Mouse (Mus musculus) adrenal gland, adult (tissue): ENCODE measurements around the gene Odf3l1.
A peak's percentile ranks its signal among the peaks of the same experiment; 100 is the strongest.
"Not testable (repeated sequence)": the region's sequence is repeated elsewhere in the genome, so short reads cannot be mapped to it uniquely, and the experiment has no call there.

Source experiments
- DNase-seq, 2 experiments: peaks; one replicate each; pipeline ENCODE4 v3.0.0; 2022 to 2023; ENCODE audit warnings: low spot score in 1 of 2; ENCODE audit not compliant: inconsistent age in 2 of 2

Gene Odf3l1

DNA sequence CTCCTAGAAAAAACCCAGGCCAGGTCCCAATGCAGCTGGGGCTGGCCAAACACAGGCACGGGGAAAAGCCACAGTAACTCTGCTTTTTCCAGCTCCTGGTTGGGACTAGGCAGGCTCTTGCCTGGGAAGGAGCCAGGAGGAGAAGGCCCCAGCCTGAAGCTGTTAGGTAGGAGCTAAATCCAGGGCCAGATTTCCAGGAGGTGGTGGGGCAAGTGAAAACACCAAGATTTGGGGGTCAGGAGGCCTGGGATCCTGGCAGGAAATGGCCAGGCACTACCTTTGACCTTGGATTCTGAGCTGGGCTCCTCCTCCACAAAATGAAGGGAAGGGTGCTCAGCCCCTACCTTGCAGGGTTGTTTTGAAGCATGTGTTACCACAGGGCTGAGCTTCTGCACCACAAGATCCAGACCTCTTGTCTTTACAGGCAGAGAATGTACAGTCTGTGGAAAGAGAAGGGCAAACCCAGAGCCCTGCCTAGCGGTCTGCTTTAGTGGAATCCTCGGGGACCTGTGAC, at the start of gene Odf3l1:
Odf3l1 (minus strand) TSS at position 464 of the 514 bp plus-strand sequence.
- peak in 1 of 2 experiments; percentile 53 for DNase-seq

DNA sequence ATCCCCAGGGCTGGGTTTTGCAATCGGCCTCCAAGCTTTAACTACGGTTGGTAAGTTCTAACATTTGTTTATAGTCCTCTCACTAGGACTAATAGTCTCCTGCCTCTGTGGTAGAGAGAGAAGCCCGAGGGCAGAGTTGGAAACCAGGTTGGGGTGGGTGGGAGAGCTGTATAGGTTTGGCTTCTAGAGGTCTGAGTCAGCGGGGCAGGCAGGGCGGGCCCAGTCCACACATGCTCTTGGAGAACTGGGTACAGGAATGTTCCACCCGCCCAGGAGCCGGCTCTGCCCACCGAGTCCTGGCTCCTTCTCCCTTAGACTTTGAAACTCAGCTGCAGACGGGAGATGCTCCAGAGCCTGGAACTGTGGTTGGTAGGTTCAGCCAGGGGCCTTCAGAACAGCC, 49.5 kb upstream of the Odf3l1 start:
- DNase-seq, result no peak

DNA sequence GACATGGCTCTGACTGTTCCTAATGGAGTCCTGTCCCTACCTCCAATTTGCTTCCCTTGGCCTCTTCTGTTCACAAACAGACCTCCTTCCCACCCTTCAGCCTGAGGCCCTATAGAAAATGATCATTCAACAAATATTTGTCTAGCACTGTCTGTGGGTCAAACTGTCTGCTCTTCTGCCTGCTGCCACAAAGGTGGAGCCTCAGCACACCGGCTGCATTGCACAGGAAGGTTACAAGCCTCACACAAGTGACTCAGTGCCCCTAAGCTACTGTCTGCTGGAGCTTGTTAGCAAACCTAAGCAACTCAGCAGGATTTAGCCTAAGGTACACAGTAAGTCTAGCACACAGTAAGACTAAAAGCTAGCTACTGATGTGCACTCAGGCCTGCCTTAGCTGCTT, 46.5 kb upstream of the Odf3l1 start:
- no peak for DNase-seq

DNA sequence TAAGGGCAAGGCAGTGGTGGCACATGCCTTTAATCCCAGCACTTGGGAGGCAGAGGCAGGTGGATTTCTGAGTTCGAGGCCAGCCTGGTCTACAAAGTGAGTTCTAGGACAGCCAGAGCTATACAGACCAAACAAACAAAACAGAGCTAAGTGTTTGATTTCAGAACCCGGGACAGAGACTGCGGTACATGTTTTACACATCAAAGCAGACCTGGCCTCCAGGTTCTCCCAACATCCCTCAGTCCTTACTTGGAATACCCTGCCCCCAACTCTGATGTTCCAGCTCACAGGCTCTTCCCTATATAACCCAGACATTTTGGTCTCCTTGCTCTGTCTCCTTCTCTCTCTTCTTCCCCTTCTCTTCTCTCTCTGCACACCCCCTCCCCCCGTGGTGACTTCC, 45.5 kb upstream of the Odf3l1 start:
- DNase-seq, result not testable (repeated sequence)

DNA sequence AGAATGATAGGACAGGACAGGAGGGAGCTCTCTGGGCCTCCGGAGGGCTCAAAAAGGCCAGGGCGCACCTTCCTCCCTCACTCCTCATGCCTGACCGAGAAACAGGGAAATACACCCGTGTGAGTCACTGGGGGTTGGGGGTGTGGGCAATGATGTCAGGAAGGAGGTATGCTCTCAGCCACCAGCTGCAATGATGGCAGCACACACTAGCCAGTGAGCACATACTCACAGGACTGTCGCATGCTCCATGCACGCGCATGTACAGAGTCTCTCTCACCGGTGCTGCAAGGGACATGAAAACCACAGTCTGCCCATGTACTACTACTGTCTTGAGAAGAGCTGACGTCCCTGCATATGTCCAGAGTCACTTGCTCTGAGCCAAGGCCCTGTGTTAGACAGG, 43.1 kb upstream of the Odf3l1 start:
- DNase-seq, result peak in 1 of 2 experiments; percentile 55

DNA sequence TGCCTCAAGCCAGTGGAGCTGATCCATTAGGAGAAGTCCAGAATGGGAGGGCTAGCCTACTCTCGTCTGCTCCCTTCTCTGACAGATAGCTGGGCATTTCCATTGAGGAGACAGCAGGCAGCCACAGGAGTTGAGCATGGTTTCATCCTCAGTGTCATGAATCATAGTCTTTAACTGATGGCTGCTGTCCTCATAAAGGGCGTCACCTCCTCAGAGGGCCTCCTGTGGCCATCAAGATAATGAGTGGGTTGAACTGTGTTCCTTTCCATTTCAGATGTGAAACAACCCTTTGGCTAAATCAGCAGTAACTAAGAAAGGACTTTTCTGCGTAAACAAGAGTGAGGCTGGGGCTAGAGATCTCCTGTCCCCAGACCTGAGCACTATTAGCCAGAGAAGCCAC, 39.2 kb upstream of the Odf3l1 start:
- DNase-seq, result no peak

DNA sequence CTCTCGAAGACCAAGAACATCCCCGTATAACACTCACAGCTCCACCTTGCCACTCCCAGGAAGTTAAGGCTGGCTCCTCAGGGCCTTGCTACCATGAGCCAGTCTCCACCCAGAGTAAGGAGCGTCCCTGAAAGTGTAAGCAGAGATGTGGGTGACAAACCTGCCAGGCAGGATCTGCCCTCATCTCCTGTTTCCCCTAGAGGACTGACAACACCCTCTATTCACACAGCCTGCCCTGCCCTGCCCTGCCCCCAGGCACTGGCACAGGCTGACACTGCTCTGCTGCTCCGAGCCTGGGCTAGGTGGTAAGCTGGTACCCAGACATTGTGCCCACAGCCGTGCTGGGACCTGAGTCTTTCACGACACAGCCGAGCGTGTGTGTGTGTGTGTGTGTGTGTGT, 36.7 kb upstream of the Odf3l1 start:
- no peak for DNase-seq

DNA sequence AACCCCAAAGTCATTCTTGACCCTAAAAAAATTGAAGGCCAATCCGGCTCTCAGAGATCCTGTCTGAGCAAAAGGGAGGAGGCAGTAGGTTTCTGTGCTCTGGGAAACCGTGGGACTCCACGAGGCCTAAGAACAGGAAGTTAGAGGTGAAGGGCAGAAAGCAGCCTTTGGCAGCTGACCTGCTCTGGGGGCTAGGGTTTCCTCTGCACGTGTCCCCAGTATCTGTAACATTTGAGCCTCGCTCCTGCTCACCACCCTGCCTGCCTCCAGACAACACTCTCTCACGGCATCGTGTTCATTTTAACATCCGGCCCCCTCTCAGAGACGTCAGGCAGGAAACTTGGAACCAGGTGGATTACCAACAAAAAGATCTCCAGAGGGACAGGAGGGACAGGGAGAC, 36.1 kb upstream of the Odf3l1 start:
- no peak for DNase-seq

DNA sequence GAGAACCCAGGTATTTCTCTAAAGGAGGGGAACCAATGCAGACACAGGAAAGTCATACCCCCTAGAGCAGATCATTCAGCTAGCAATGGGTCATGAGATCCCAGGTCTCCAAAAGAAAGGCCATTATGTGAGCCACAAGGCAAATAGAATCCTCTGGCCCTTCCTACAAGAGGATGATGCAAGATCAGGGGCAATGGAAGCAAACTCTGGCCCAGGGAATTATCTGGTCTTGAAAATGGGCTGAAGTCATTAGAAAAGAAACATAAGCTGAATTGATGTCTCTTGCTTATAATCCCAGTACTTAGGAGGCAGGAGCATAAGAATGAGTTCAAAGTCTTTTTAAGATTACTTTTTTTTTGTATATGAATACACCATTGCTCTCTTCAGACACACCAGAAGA, 35.6 kb upstream of the Odf3l1 start:
- DNase-seq, result no peak

DNA sequence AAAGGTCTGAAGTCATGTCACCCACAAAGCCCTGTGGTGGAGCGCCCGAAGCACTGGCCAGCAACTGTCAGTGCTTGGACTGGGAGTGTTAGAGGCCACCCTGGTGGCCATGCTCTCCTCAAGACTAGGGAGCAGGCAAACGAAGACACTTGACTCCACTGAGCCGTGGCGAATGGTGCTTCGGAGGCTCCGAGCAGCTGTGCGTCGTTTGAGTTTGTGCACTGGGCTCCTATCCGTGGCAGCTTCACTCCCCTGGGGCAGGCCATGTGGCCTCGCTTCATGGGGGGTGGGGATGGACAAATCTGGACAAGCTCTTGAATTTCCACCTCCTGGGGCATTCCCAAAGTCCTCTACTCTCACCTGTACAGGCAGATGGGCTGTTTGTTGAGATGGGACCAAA, 34.9 kb upstream of the Odf3l1 start:
- no peak for DNase-seq

DNA sequence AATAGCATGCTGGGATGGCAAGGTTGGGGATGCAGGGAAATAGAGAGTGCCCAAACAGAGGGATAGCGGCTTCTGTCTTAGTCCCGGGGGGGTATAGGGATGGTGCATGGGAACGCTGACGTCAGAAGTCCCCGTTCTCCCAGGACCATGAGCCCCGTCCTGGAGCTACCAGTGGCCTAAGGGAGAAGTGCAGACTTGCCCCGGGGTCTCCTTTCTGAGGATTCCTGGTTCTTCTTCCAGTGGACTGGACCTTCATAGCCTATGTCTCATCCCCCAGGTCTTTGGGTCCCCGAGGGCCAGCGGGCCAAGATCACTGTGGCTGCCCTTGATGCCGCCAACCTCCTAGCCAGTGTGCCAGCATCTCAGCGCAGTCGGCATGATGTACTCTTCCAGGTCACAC, 32.3 kb upstream of the Odf3l1 start:
- DNase-seq, result no peak

DNA sequence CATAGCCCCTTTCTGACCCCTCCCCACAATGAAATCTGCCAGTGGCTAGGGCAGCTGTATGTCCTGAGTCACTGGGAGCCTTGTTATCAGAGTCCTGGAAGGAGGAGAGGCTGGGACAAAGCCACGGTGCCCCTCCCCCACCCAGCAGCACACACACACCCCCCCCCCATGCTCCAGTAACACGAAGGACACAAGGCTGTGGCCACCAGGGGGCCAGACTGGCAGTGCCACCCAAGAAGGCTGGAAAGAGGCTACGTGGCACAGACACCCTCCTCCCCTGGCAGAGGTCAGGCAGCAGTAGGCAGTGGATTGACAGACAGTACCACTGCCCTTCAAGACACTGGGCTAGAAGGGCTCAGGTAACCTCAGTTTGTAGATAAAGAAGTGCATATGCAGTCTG, 29.5 kb upstream of the Odf3l1 start:
- peak; percentile 50 to 71 for DNase-seq

DNA sequence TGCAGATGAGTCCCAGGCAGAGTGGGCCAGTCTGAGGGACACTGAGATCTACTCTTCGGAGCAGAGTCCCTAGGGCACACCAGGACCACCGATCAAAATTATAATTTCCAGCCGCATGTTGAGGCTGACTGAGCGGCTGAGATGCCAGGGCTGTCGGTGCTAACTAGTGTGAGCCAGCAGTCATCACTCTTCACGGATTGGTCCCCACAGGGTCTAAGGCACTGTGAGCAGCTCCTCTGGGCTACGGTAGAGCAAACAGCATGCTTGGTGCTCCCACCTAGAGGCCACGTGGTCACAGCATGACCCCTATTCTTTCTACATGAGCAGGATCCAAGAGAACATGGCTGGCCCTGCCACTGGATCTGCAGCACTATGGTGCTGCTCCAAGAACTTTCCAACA, 28.8 kb upstream of the Odf3l1 start:
- DNase-seq, result no peak

DNA sequence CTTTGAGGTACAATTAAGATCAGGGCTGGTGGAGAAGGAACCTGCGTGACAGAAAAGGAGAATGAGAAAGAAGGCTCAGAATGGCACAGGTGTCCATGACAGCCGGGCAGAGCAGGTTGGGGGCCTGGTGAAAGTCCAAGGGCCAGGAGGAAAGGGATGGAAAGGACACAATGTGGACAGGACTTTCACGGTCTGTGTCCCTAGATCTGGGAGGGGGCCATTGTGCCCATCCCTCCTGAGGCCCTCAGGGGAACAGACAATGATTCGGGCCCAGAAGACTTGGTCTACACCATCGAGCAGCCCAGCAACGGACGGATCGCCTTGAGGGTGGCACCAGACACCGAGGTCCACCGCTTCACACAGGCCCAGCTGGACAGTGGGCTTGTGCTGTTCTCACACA, 27.6 kb upstream of the Odf3l1 start:
- no peak for DNase-seq

DNA sequence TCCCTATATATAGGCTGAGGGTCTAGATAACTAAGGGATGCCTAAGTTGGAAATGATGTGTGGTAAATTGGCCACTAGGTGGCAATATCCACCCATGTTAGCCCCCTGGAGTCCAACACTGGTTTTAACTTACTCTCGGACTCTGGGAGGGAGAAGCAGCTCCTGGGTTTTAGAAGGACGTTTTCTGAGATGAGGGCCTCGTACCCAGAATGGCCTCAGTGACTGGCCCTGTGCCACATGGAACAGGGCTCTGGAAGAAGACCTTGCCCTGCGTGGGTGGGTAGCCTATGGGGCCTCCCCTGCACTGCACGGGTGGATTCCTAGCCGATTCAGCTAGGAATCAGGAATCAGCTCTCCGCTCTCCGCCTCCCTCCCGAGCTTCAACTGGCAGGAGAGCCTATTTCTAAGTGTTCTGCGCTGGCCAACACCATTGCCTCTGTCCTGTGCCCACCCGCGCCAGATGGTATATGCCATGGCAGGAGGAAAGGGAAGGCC, 27.1 kb upstream of the Odf3l1 start:
- DNase-seq, result peak; percentile 75 to 94

DNA sequence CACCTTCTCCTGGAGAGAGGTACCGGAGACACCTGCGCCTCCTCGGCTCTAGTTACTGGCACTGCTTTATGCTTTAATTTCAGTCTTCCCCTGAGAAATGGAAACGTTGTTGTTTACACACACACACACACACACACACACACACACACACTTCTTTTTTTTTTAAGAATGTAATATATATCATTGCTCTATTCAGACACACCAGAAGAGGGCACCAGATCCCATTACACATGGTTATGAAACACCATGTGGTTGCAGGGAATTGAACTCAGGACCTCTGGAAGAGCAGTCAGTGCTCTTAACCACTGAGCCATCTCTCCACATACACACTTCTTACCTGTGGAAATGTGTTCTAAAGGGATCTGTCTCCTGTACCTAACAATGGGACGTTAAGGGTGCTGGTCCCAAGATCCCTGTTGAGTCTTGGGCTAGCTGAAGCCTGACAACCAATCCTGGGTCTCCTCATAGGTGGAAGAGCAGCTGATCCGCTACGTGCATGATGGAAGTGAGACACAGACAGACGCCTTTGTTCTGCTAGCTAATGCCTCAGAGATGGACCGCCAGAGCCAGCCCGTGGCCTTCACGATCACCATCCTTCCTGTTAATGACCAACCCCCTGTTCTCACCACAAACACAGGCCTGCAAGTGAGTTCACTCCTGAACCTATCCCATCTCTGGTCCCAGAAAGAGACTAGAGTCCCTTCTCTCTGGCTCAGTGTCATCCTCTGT, 26.2 kb upstream of the Odf3l1 start:
- no peak for DNase-seq

DNA sequence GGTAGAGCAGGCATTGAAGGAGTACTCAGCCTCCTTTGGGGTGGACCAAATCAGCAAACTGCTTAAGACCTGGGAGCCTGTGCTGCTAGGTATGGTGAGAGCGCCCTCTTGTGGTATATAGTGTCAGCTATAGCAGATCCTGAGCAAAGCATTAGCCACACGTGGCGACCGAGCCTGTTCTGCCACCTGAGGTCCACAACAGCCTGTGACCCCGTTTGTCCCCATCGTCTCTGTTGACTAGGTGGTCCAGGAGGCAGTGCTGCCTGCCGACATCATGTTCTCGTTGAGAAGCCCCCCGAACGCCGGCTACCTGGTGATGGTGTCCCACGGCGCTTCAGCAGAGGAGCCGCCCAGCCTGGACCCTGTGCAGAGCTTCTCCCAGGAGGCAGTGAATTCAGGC, 25.3 kb upstream of the Odf3l1 start:
- DNase-seq, result peak; percentile 62 to 92

DNA sequence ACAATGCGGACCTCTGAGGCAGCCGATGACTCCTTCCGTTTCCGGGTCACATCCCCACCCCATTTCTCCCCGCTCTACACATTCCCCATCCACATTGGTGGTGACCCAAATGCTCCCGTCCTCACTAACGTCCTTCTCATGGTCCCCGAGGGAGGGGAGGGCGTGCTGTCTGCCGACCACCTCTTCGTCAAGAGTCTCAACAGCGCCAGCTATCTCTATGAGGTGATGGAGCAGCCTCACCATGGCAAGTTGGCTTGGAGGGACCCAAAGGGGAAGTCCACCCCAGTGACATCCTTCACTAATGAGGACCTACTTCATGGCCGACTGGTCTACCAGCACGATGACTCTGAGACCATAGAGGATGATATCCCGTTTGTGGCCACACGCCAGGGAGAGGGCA, 23.1 kb upstream of the Odf3l1 start:
- no peak for DNase-seq

DNA sequence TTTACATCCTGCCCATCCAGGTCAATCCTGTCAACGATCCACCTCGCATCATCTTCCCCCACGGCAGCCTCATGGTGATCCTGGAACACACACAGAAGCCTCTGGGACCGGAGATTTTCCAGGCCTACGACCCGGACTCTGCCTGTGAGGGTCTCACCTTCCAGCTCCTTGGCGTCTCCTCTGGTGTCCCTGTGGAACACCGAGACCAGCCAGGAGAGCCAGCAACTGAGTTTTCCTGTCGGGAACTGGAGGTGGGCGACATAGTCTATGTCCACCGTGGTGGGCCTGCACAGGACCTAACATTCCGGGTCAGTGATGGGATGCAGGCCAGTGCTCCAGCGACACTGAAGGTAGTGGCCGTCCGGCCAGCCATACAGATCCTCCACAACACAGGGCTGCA, 22.1 kb upstream of the Odf3l1 start:
- DNase-seq, result no peak

DNA sequence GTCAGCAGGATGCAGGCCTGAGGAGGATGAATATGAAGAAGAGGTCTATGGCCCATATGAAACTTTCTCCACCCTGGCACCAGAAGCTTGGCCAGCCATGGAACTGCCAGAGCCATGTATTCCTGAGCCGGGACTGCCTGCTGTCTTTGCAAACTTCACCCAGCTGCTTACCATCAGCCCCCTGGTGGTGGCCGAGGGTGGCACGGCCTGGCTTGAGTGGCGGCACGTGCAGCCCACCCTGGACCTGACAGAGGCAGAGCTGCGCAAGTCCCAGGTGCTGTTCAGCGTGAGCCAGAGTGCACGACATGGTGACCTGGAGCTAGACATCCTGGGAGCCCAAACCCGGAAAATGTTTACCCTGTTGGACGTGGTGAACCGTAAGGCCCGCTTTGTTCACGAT, 21.6 kb upstream of the Odf3l1 start:
- DNase-seq, result no peak

DNA sequence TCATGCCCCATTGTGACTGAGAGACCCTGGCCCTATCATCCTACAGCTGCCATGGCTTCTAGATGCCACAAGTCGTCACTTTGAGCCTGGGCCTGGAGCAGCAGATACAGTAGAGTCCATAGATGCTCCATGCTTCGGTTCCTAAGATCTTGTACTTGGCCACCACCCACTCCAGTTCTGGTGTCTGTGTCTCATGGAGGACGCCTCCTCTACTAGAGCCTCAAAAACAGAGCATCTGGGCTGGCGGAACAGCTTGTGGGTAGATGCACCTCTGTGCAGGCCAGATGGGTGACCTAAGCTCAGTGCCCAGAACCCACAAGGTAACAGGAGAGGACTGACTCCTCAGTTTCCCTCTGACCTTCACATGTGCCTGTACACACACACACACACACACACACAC, 19.8 kb upstream of the Odf3l1 start:
- DNase-seq, result no peak

DNA sequence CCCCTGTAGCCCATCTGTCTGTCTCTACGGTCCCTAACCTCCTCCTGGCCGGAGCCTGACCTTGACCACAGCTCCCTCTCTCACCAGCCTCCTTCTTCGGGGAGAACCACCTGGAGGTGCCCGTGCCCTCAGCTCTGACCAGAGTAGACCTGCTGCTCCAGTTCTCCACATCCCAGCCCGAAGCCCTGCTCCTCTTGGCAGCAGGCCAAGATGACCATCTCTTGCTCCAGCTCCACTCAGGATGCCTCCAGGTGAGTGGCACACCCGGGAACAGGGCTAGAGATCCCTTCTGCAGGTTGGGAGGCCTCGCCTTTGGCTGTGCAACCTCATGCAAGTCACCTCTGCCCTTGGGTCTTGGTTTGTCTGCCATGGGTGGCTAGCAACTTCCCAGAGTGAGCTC, 19.0 kb upstream of the Odf3l1 start:
- DNase-seq, result no peak

DNA sequence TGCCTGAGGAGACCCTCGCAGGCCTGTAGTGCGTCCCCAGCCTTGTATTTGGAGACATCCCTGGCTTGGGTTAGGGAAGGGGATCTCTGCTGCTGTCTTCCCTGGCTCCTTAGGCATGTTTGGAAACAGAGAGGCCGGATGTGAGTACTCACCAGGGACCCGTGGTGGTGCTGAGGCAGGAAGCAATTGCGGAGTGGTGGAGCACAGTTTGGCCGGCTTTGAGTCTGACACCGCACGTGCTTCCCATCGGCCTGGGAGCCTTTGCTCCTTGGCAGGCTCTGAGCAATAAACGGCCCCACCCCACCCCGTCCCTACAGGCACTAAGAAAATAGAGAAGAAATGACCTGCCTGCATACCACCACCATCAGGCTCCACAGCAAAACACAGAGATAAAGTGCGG, 18.3 kb upstream of the Odf3l1 start:
- no peak for DNase-seq
